Mouse (Mus musculus) kidney, adult 2 months (tissue): ENCODE data around the gene Crygn.

Source experiments
- CTCF ChIP-seq: fragments of 200-500 bp; conservative IDR thresholded peaks from 2 replicates; pipeline ENCODE4 v1.5.1; 2011; ENCODE audit warnings: low read depth, mild to moderate bottlenecking, control low read depth, low read length, moderate library complexity, mixed read lengths; ENCODE audit not compliant: insufficient read depth, insufficient read length
- POLR2A ChIP-seq: fragments of 200-500 bp; IDR thresholded peaks from one replicate; pipeline ENCODE4 v1.6.1; 2011; ENCODE audit warnings: low read depth, low read length, control low read depth

- TF ChIP-seq CTCF = no peak
- TF ChIP-seq POLR2A = no peak
These were observed 47.4 kb upstream of the Crygn start for GRCm38 (mm10) chr5:24805222-24805621.
